Mouse (Mus musculus) small intestine, adult 2 months (tissue): ENCODE measurements at regions not wholly inside any gene's neighbourhood (a gene's known extent, or its start where the extent isn't known, plus 50 kb on each side); places are given as distances from the start of the nearest gene placed in this dataset.
"Not testable (repeated sequence)": the region's sequence is repeated elsewhere in the genome, so short reads cannot be mapped to it uniquely, and the experiment has no call there.

Experiments
- H3K27ac ChIP-seq: fragments of 200-500 bp; 2 replicates; pipeline ENCODE4 v1.5.1; 2012; ENCODE audit warnings: low read depth, low read length, control low read depth, inconsistent platforms; ENCODE audit not compliant: insufficient read depth
- H3K27me3 ChIP-seq: fragments of 200-500 bp; 2 replicates; pipeline ENCODE4 v1.6.1; 2012; ENCODE audit warnings: mild to moderate bottlenecking, moderate library complexity, low read length, inconsistent platforms; ENCODE audit not compliant: control insufficient read depth, insufficient read depth
- H3K36me3 ChIP-seq: fragments of 200-500 bp; 2 replicates; pipeline ENCODE4 v1.6.1; 2012; ENCODE audit warnings: mild to moderate bottlenecking, low read length, control low read depth, inconsistent platforms; ENCODE audit not compliant: control insufficient read depth, insufficient read depth
- H3K4me1 ChIP-seq: fragments of 200-500 bp; 2 replicates; pipeline ENCODE4 v1.6.1; 2012; ENCODE audit warnings: low read length, inconsistent platforms, mixed read lengths; ENCODE audit not compliant: control insufficient read depth, insufficient read depth, insufficient read length
- H3K4me3 ChIP-seq: fragments of 200-500 bp; 2 replicates; pipeline ENCODE4 v1.5.1; 2012; ENCODE audit warnings: low read depth, mild to moderate bottlenecking, control low read depth, inconsistent platforms, low read length, moderate library complexity
- CTCF ChIP-seq: fragments of 200-500 bp; IDR thresholded peaks from 2 replicates; pipeline ENCODE4 v1.5.1; 2012; ENCODE audit warnings: low read depth, mild to moderate bottlenecking, control low read depth, inconsistent platforms, low read length, moderate library complexity, mixed read lengths; ENCODE audit not compliant: insufficient replicate concordance, insufficient read length; ENCODE audit errors: extremely low read depth
- POLR2A ChIP-seq: fragments of 200-500 bp; IDR thresholded peaks from 2 replicates; pipeline ENCODE4 v1.6.1; 2012; ENCODE audit warnings: low read depth, mild to moderate bottlenecking, control low read depth, inconsistent platforms, low read length, moderate library complexity
- whole genome bisulfite sequencing: fragments of 180-500 bp; shearing (Covaris S2); methylation state at CpG from one replicate; pipeline ENCODE4 v1.1.7; 2018; 5-methylcytosine and 5-hydroxymethylcytosine counted together

DNA sequence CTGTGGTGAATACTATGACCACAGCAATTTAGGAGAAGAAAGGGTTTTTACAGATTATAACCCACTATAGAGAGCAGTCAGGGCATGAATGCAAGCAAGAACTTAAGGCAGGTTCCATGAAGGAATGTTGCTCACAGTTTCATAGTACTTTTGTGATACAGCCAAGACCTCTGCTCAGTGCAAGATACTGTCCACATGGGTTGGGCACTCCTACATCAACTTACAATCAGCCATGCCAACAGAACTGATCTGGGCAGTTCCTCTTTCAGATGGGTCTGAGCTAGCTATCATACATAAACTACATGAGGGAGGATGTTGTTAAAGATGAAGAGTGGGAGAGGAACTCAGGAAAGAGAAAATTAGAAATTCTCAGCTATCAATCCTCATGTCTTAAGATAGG is 2032.4 kb downstream of the 9330182O14Rik start:
- no peaks in the 10 kb centered on the region for H3K36me3 ChIP-seq
- H3K4me1 ChIP-seq, result no peaks in the 10 kb centered on the region
- TF ChIP-seq POLR2A, result no peak
- no peak for TF ChIP-seq CTCF
- no peak overlapping the region for H3K4me3 ChIP-seq
- H3K27me3 ChIP-seq, result no peaks in the 10 kb centered on the region
- no peak overlapping the region for H3K27ac ChIP-seq

DNA sequence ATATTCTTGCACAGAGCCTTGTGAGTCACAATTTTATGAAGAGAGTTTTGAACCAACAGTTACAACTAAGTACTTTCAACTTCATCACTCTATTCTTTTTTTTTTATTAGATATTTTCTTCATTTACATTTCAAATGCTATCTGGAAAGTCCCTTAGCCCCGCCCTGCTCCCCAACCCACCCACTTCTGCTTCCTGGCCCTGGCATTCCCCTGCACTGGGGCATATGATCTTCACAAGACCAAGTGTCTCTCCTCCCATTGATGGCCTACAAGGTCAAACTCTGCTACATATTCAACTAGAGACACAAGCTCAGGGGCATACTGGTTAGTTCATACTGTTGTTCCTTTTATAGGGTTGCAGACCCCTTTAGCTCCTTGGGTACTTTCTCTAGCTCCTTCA is 2043.6 kb downstream of the 9330182O14Rik start:
- not testable (repeated sequence) for H3K36me3 ChIP-seq, H3K27ac ChIP-seq, H3K27me3 ChIP-seq, H3K4me1 ChIP-seq, H3K4me3 ChIP-seq
- WGBS, result 65% methylated on average over 1 of the region's 1 CpGs

DNA sequence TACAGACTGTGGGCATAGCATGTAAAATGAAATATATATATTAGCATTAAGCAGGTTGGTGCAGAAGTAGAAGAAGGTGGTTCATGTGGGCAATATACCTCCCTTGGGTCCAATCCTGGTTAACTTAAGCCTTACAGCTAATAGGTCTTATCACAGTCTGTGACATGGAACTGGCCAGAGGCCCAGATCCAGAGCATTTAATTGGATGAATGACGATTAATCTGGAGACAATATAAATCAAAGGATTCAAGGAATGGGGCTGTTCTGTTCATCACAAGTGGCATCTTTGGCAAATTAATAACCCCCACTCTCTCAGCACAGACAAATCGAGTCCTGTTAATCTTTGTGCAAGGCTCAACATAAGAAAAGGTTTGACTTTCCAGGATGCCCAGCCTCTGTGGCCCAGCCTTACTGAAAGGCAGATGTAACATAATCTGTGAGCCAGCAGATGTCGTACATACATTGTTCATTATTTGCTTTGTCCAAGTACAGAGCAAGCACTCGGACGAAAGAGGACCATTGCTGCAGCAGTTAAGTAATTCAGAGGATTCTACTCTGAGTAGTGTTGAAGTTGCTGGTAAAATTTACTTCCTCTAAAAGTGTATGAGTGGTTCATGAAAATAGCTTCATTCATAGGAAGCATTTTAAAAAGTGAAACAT is 2073.2 kb downstream of the 9330182O14Rik start:
- Histone ChIP-seq H3K4me3 (no peak overlapping the region), H3K36me3 (no peaks in the 10 kb centered on the region), H3K4me1 (no peaks in the 10 kb centered on the region), H3K27ac (no peak overlapping the region), H3K27me3 (no peaks in the 10 kb centered on the region)
- 54% methylated on average over 5 of the region's 5 CpGs for WGBS
- no peak for TF ChIP-seq CTCF
- TF ChIP-seq POLR2A, result no peak

GRCm38 (mm10) chr15:42219496-42219895 is 2085.3 kb downstream of the 9330182O14Rik start:
- no peaks in the 10 kb centered on the region for H3K27me3 ChIP-seq
- TF ChIP-seq CTCF (no peak), POLR2A (no peak)
- H3K4me3 ChIP-seq, result no peak overlapping the region
- no peaks in the 10 kb centered on the region for H3K4me1 ChIP-seq
- WGBS, result 83% methylated on average over 11 of the region's 11 CpGs
- no peaks in the 10 kb centered on the region for H3K36me3 ChIP-seq
- H3K27ac ChIP-seq, result no peak overlapping the region

GRCm38 (mm10) chr15:42220005-42220404 is 2085.8 kb downstream of the 9330182O14Rik start:
- WGBS, result 57% methylated on average over 3 of the region's 3 CpGs
- no peaks in the 10 kb centered on the region for H3K36me3 ChIP-seq
- no peak for TF ChIP-seq CTCF
- H3K27me3 ChIP-seq, result no peaks in the 10 kb centered on the region
- no peak overlapping the region for H3K27ac ChIP-seq
- no peaks in the 10 kb centered on the region for H3K4me1 ChIP-seq
- H3K4me3 ChIP-seq, result no peak overlapping the region

- Histone ChIP-seq H3K36me3 (no peaks in the 10 kb centered on the region), H3K4me3 (no peak overlapping the region), H3K27me3 (no peaks in the 10 kb centered on the region), H3K4me1 (no peaks in the 10 kb centered on the region), H3K27ac (no peak overlapping the region)
- WGBS, result 25% methylated on average over 1 of the region's 1 CpGs
- TF ChIP-seq CTCF, result no peak
- TF ChIP-seq POLR2A, result no peak
These were observed 2090.8 kb downstream of the 9330182O14Rik start for GRCm38 (mm10) chr15:42225006-42225405.

- WGBS, result 75% methylated on average over 3 of the region's 3 CpGs
- no peaks in the 10 kb centered on the region for H3K27me3 ChIP-seq
- H3K4me1 ChIP-seq, result no peaks in the 10 kb centered on the region
- no peaks in the 10 kb centered on the region for H3K36me3 ChIP-seq
- H3K4me3 ChIP-seq, result no peak overlapping the region
- no peak overlapping the region for H3K27ac ChIP-seq
- no peak for TF ChIP-seq CTCF
- TF ChIP-seq POLR2A, result no peak
These were observed 2097.5 kb downstream of the 9330182O14Rik start for GRCm38 (mm10) chr15:42231692-42232091.

DNA sequence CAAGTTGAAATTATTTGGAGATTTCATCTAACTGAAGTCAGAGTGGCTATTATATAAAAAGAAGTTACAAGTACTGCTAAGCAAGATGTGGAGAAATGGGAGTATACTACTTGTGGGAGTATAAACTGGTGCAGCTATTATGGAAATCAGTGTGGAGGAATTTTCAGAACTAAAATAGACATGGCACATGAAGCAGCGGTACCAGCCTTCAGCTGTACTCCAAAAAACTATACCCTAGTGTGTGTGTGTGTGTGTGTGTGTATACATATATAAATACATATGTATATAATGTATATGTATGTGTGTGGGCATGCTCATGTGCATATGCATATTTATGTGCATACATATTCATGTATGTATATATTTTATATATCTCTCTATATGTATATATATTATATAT is 2112.6 kb downstream of the 9330182O14Rik start:
- Histone ChIP-seq H3K27me3 (no peaks in the 10 kb centered on the region; the same call in 1 of the 2 replicates), H3K4me3 (no peak overlapping the region), H3K4me1 (no peaks in the 10 kb centered on the region), H3K27ac (no peak overlapping the region), H3K36me3 (no peaks in the 10 kb centered on the region)
- no peak for TF ChIP-seq CTCF
- TF ChIP-seq POLR2A, result no peak
- 94% methylated on average over 1 of the region's 1 CpGs for WGBS
